Mouse (Mus musculus) stomach, postnatal 0 days (tissue): Measurements from ENCODE around the gene Abi3bp.

ENCODE experiments used
- CTCF ChIP-seq: IDR thresholded peaks from 2 replicates; pipeline ENCODE4 v1.5.1; 2016; ENCODE audit warnings: antibody characterized with exemption, low read depth, mild to moderate bottlenecking, moderate library complexity
- EP300 ChIP-seq: optimal IDR thresholded peaks from 2 replicates; pipeline ENCODE3; 2016; ENCODE audit warnings: antibody characterized with exemption

DNA sequence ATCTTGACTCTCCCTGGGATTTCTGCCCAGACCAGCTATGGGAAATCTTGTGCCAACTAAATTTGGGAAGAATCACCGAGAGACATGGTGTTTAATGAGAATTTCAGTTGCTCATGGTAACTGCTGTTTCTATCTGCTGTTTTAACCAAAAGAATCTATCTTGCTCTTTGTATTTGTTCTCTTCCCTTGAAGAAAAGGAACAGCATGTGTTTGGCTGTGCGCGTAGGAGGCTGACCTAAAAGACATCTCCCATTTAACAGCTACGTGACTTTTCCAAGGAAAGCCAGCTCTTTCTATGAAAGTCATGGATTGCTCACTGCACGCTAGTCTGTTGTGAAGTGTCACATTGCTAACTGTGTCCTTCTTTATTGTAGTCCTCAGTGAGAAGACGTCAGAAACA lies 117.2 kb downstream of the Abi3bp start:
- TF ChIP-seq EP300 (no peak), CTCF (no peak)
